Mouse (Mus musculus) hindbrain, embryonic 12.5 days (tissue): ENCODE data around the gene Morn1. TPM values are rescaled to one million over a fixed set of nuclear protein-coding genes. Genes with fewer than 3 reads are reported as not detected.

Experiments used
- ATAC-seq: fragments of 200-750 bp; cut with Nextera tagmentation; 2 replicates; pipeline ENCODE4 v1.8.0; 2017; ENCODE audit warnings: moderate TSS enrichment; ENCODE audit not compliant: low FRiP score
- H3K27ac ChIP-seq: fragments of 300-500 bp; sonication (generic); 2 replicates; pipeline ENCODE4 v1.5.1; 2016; ENCODE audit warnings: mild to moderate bottlenecking
- H3K27me3 ChIP-seq: fragments of 300-500 bp; sonication (generic); 2 replicates; pipeline ENCODE4 v1.6.1; 2016; ENCODE audit warnings: mild to moderate bottlenecking
- H3K36me3 ChIP-seq: fragments of 300-500 bp; sonication (generic); 2 replicates; pipeline ENCODE4 v1.6.1; 2016; ENCODE audit warnings: mild to moderate bottlenecking
- H3K4me1 ChIP-seq: fragments of 300-500 bp; sonication (generic); 2 replicates; pipeline ENCODE4 v1.6.1; 2016
- H3K4me2 ChIP-seq: fragments of 300-500 bp; sonication (generic); replicated peaks from 2 replicates; pipeline ENCODE4 v1.6.1; 2016; ENCODE audit warnings: mild to moderate bottlenecking
- H3K4me3 ChIP-seq: fragments of 300-500 bp; sonication (generic); 2 replicates; pipeline ENCODE4 v1.5.1; 2016; ENCODE audit warnings: mild to moderate bottlenecking
- H3K9ac ChIP-seq: fragments of 300-500 bp; sonication (generic); 2 replicates; pipeline ENCODE4 v1.6.1; 2016; ENCODE audit warnings: mild to moderate bottlenecking, moderate library complexity
- H3K9me3 ChIP-seq: fragments of 300-500 bp; sonication (generic); replicated peaks from 2 replicates; pipeline ENCODE4 v1.6.1; 2016; ENCODE audit warnings: mild to moderate bottlenecking
- WGBS: fragments of 180-500 bp; shearing (Covaris S2); methylation state at CpG from one replicate; pipeline ENCODE4 v1.1.7; 2016; 5-methylcytosine and 5-hydroxymethylcytosine counted together
- polyA plus RNA-seq: library from polyadenylated mRNA; unstranded; fragments of >200 nt; fragmentation: Nextera tagmentation; extraction: Ambion mirVana; gene quantifications from 2 replicates; pipeline ENCODE4 v1.2.1, GENCODE M21; 2016

The Morn1 gene
- polyA plus RNA-seq, 1 experiment from 2014 or later, result 7.7 TPM

- no peak overlapping the region for H3K4me2 ChIP-seq
- H3K27me3 ChIP-seq, result no peaks in the 10 kb centered on the region
- no peak overlapping the region for H3K9ac ChIP-seq
- no peak overlapping the region for H3K27ac ChIP-seq
- peaks cover 3% of the 10 kb centered on the region; the same call in 1 of the 2 replicates for H3K4me1 ChIP-seq
- 86% methylated on average over 6 of the region's 6 CpGs for WGBS
- no peak overlapping the region for H3K4me3 ChIP-seq
- peaks cover 5% of the 10 kb centered on the region; the same call in 1 of the 2 replicates for H3K36me3 ChIP-seq
- ATAC-seq, result no peak
- no peaks in the 10 kb centered on the region for H3K9me3 ChIP-seq
Measured at GRCm38 (mm10) chr4:155097452-155097851, 11.1 kb downstream of the Morn1 start.

DNA sequence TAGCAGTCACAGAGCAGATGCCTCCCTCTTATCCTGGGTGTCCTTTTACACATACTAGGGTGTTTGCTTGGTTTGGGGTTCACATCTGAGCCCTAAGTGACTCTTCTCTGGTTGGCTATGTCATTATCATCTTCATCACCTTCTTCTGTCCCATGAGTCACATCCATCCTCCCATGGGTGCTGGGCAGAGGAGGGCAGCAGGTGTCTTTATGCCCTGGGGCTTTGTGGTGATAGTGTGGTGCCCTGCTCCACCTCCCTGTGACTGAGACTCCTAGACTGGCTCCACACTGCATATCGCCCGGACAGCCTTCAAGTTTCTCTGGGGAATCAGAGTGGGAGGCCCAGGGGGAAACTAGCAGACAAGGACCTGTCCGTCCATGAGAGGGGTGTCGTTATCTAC, 12.2 kb downstream of the Morn1 start:
- Histone ChIP-seq H3K27ac (no peak overlapping the region), H3K4me3 (no peak overlapping the region), H3K36me3 (no peaks in the 10 kb centered on the region), H3K4me1 (peaks cover 3% of the 10 kb centered on the region; the same call in 1 of the 2 replicates), H3K27me3 (no peaks in the 10 kb centered on the region), H3K4me2 (no peak overlapping the region), H3K9me3 (no peaks in the 10 kb centered on the region), H3K9ac (peak overlapping the region; percentile 13; the same call in 1 of the 2 replicates)
- no peak for ATAC-seq
- WGBS, result 77% methylated on average over 4 of the region's 4 CpGs

GRCm38 (mm10) chr4:155107886-155108285, 21.5 kb downstream of the Morn1 start:
- WGBS, result 94% methylated on average over 4 of the region's 4 CpGs
- no peaks in the 10 kb centered on the region for H3K4me1 ChIP-seq
- no peaks in the 10 kb centered on the region for H3K36me3 ChIP-seq
- no peaks in the 10 kb centered on the region for H3K9me3 ChIP-seq
- no peak for ATAC-seq
- H3K27me3 ChIP-seq, result no peaks in the 10 kb centered on the region
- H3K4me2 ChIP-seq, result no peak overlapping the region
- H3K4me3 ChIP-seq, result no peak overlapping the region
- H3K27ac ChIP-seq, result no peak overlapping the region
- no peak overlapping the region for H3K9ac ChIP-seq

DNA sequence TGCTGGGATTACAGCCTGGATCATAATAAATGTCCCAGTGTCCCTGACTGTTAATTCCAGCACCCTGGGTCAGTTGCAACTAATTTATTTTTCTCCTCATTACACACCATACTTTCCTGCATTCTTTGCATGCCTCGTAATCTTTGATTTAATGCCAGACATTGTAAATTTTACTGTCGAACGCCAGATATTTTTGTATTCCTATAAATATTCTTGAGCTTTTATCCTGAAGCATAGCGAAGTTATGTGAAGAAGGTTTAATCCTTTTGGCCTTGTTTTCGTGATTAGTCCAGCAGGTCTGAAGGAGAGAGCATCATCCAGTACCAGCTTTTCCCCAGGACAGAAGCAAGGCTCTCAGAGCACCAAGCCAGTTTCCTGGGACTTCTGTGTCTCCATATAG, 23.1 kb downstream of the Morn1 start:
- H3K36me3 ChIP-seq, result no peaks in the 10 kb centered on the region
- no peak for ATAC-seq
- no peaks in the 10 kb centered on the region for H3K27me3 ChIP-seq
- no peak overlapping the region for H3K9ac ChIP-seq
- peaks cover 6% of the 10 kb centered on the region for H3K4me1 ChIP-seq
- no peak overlapping the region for H3K4me2 ChIP-seq
- 88% methylated on average over 5 of the region's 5 CpGs for WGBS
- no peak overlapping the region for H3K4me3 ChIP-seq
- H3K27ac ChIP-seq, result no peak overlapping the region
- H3K9me3 ChIP-seq, result no peaks in the 10 kb centered on the region

DNA sequence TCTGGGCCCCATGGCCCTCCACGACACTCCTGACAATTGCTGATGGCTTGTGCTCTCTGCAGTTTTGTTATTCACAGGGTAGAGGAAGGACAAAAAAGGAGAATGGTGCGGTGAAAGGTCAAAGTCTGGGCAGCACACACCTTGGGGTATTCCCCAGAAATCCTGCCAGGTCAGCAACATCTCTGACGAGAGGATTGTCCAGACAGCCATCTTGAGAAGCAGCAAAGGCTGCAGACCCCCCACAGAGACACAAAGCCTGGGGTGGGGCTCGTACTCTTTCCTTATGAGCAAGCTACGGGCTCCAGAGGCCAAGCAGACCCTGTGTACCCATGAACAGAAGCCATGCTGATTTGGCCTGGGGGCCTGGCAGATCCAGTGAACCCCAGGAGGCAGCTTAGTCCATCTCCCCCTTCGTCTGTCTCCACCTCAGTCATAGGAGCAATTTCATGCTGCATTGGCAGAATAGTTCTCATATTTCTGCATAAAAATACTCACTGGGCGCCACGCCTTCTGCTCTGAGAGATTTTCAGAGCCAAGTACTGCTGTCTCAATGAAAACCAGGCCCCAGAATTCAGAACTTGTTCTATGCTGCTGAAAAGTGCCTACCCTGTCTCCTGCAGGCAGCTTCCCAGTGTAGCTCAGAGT, 27.5 kb downstream of the Morn1 start:
- Histone ChIP-seq H3K9me3 (no peaks in the 10 kb centered on the region), H3K4me2 (no peak overlapping the region), H3K9ac (no peak overlapping the region), H3K27me3 (no peaks in the 10 kb centered on the region), H3K4me1 (peaks cover 16% of the 10 kb centered on the region), H3K36me3 (no peaks in the 10 kb centered on the region), H3K4me3 (no peak overlapping the region), H3K27ac (no peak overlapping the region)
- ATAC-seq, result no peak
- WGBS, result 54% methylated on average over 8 of the region's 8 CpGs

DNA sequence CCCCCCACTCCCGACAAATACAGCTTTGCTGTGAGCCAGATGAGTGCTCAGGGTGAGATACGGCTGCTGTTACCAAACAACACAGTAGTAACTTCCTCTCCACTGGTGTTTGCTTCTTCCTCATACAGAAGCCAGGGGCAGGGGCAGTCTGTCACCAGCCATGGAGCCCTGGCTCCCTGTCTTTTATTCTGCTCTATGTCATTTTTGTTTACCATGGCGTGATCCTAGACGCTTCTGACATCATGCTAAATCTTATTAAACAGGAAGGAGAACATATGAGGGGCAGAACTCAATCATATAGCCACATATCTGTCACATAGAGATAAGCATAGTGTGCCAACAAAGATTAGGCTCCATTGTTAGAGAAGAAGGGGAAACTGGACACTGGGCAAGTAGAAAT, 30.2 kb downstream of the Morn1 start:
- Histone ChIP-seq H3K27ac (no peak overlapping the region), H3K36me3 (no peaks in the 10 kb centered on the region), H3K9ac (no peak overlapping the region), H3K27me3 (no peaks in the 10 kb centered on the region), H3K4me2 (no peak overlapping the region), H3K9me3 (no peaks in the 10 kb centered on the region), H3K4me3 (no peak overlapping the region), H3K4me1 (peaks cover 24% of the 10 kb centered on the region)
- WGBS, result 83% methylated on average over 4 of the region's 4 CpGs
- ATAC-seq, result no peak

GRCm38 (mm10) chr4:155117396-155117978, 31.1 kb downstream of the Morn1 start:
- Histone ChIP-seq H3K4me1 (peaks cover 32% of the 10 kb centered on the region), H3K27ac (no peak overlapping the region), H3K9me3 (no peaks in the 10 kb centered on the region), H3K36me3 (no peaks in the 10 kb centered on the region), H3K4me2 (no peak overlapping the region), H3K27me3 (no peaks in the 10 kb centered on the region), H3K4me3 (no peak overlapping the region), H3K9ac (no peak overlapping the region)
- WGBS, result 77% methylated on average over 6 of the region's 6 CpGs
- ATAC-seq, result no peak

GRCm38 (mm10) chr4:155118278-155118677, 31.9 kb downstream of the Morn1 start:
- Histone ChIP-seq H3K4me2 (no peak overlapping the region), H3K4me3 (no peak overlapping the region), H3K9me3 (no peaks in the 10 kb centered on the region), H3K4me1 (peaks cover 39% of the 10 kb centered on the region), H3K36me3 (no peaks in the 10 kb centered on the region), H3K27ac (no peak overlapping the region), H3K9ac (no peak overlapping the region), H3K27me3 (no peaks in the 10 kb centered on the region)
- ATAC-seq, result no peak
- 65% methylated on average over 10 of the region's 10 CpGs for WGBS

DNA sequence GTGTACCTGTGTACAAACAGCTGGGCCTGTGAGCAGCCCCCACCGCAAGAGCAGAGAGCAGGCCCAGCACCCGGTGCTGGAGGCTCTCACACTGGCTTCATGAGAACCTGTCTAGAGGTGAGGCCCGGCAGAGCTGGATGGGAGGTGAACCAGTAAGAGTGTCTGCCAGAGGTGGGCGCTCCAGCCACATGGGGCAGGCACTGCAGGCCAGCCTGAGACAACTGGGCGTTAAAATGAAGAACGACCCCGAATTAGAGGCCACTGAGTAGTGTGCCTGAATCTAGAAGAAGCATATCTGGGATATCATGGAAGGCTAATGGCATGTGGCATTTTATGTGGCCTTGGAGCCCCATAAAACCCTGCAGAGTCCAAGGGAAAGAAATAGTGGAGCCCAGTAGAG, 33.7 kb downstream of the Morn1 start:
- WGBS, result 84% methylated on average over 7 of the region's 7 CpGs
- Histone ChIP-seq H3K4me1 (peaks cover 44% of the 10 kb centered on the region), H3K27ac (no peak overlapping the region), H3K4me2 (no peak overlapping the region), H3K4me3 (no peak overlapping the region), H3K9ac (no peak overlapping the region), H3K27me3 (no peaks in the 10 kb centered on the region), H3K9me3 (no peaks in the 10 kb centered on the region), H3K36me3 (no peaks in the 10 kb centered on the region)
- ATAC-seq, result no peak

DNA sequence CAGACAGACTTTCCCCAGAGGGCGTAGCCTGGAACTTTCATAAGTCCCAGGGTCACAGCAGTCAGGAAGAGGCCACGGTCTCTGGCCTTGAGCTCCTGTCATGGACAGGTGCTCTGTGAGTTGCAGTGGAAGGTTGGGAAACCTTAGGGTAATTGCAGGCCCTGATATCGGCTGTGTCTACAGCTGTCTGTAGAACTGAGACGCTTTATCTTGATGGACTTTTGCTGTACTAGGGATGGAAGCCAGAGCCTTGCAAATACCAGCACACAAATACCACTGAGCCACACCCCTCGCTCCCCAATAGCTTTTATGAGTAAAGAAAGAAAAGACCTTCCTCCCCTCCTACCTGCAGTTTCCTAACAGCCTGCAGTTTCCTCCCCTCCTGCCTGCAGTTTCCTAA, 34.2 kb downstream of the Morn1 start:
- WGBS, result 81% methylated on average over 5 of the region's 5 CpGs
- Histone ChIP-seq H3K4me1 (peaks cover 44% of the 10 kb centered on the region), H3K4me2 (no peak overlapping the region), H3K27ac (no peak overlapping the region), H3K4me3 (no peak overlapping the region), H3K36me3 (no peaks in the 10 kb centered on the region), H3K27me3 (no peaks in the 10 kb centered on the region), H3K9ac (no peak overlapping the region), H3K9me3 (no peaks in the 10 kb centered on the region)
- ATAC-seq, result no peak

DNA sequence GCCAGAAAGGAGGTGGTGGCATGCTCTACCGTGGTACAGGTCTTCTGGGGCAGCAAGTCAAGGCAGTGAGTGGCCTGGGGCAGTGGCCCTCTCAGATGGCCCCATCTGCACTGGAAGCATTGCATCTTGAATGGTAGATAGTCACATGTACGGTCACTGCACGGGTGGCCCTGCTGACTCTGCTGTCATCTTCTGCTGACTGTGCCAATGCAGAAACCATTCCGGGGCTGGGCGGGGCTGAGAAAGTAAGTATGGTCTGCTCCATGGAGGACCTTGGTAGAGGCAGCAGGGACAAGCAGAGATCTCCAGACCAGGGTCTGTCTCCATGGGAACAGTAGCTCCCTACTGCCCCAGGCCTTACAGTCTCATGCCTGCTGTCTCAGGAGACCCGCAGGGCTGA, 34.8 kb downstream of the Morn1 start:
- H3K36me3 ChIP-seq, result no peaks in the 10 kb centered on the region
- H3K4me2 ChIP-seq, result no peak overlapping the region
- WGBS, result 87% methylated on average over 6 of the region's 6 CpGs
- no peaks in the 10 kb centered on the region for H3K27me3 ChIP-seq
- no peak for ATAC-seq
- H3K9ac ChIP-seq, result no peak overlapping the region
- no peak overlapping the region for H3K27ac ChIP-seq
- no peak overlapping the region for H3K4me3 ChIP-seq
- no peaks in the 10 kb centered on the region for H3K9me3 ChIP-seq
- peaks cover 44% of the 10 kb centered on the region for H3K4me1 ChIP-seq

DNA sequence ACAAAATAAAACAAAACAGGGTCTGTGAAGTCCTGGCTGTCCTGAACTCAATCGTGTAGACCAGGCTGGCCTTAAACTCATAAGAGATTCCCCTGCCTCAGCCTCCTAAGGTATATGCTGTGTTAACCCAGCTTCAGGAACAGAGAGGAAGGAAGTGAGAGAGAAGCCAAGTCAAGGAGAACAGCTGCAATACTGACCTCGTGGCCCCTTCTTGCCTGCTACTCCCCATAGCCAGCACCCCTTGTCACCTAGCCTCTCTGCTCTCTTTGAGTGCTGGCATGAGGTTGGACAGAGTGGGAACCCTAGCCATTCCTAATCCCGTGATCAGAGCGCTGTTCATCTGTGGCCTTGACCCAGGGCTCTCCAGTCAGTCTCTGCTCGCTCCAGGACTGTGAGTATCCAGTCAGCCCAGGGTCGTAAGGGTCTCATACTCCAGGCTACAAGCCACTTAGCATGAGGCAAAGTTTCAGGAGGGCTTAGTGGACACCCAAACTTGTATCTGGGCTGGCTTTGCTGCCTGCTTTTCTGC, 35.6 kb downstream of the Morn1 start:
- Histone ChIP-seq H3K9ac (peak overlapping the region; percentile 23; the same call in 1 of the 2 replicates), H3K27ac (peak overlapping the region; percentile 84), H3K36me3 (no peaks in the 10 kb centered on the region), H3K4me2 (no peak overlapping the region), H3K9me3 (no peaks in the 10 kb centered on the region), H3K4me3 (no peak overlapping the region), H3K27me3 (no peaks in the 10 kb centered on the region), H3K4me1 (peaks cover 46% of the 10 kb centered on the region)
- 87% methylated on average over 6 of the region's 6 CpGs for WGBS
- ATAC-seq, result 0 out of 2 replicates have a peak, but pooled peaks have one; percentile 4
